Mouse (Mus musculus) intestine, embryonic 14.5 days (tissue): ENCODE data around the gene Etv3. TPM values are rescaled to one million over a fixed set of nuclear protein-coding genes. Genes with fewer than 3 reads are reported as not detected.

Experiments
- ATAC-seq: fragments of 200-750 bp; cut with Nextera tagmentation; replicated peaks from 2 replicates; pipeline ENCODE4 v1.8.0; 2017; ENCODE audit warnings: low read depth, moderate number of reproducible peaks, moderate TSS enrichment, moderate library complexity; ENCODE audit not compliant: low FRiP score, low TSS enrichment
- DNase-seq: peaks from one replicate; pipeline ENCODE4 v3.0.0-alpha.2; 2018; ENCODE audit warnings: low spot score
- H3K27ac ChIP-seq: fragments of 300-500 bp; sonication (generic); 2 replicates; pipeline ENCODE4 v1.5.1; 2014; ENCODE audit warnings: low read depth, mild to moderate bottlenecking, control low read depth
- H3K27me3 ChIP-seq: fragments of 300-500 bp; sonication (generic); replicated peaks from 2 replicates; pipeline ENCODE4 v1.6.1; 2014; ENCODE audit warnings: low read length, control low read depth; ENCODE audit not compliant: control insufficient read depth, insufficient read depth
- H3K36me3 ChIP-seq: fragments of 300-500 bp; sonication (generic); 2 replicates; pipeline ENCODE4 v1.6.1; 2014; ENCODE audit warnings: low read length, control low read depth; ENCODE audit not compliant: control insufficient read depth, insufficient read depth
- H3K4me1 ChIP-seq: fragments of 300-500 bp; sonication (generic); replicated peaks from 2 replicates; pipeline ENCODE4 v1.6.1; 2014; ENCODE audit warnings: low read length, control low read depth, mixed read lengths; ENCODE audit not compliant: control insufficient read depth, insufficient read depth
- H3K4me2 ChIP-seq: fragments of 300-500 bp; sonication (generic); 2 replicates; pipeline ENCODE4 v1.6.1; 2014; ENCODE audit warnings: low read length
- H3K4me3 ChIP-seq: fragments of 300-500 bp; sonication (generic); 2 replicates; pipeline ENCODE4 v1.5.1; 2014; ENCODE audit warnings: low read depth, low read length, control low read depth, mixed read lengths
- H3K9ac ChIP-seq: fragments of 300-500 bp; sonication (generic); 2 replicates; pipeline ENCODE4 v1.6.1; 2014; ENCODE audit warnings: mild to moderate bottlenecking, low read length
- H3K9me3 ChIP-seq: fragments of 300-500 bp; sonication (generic); 2 replicates; pipeline ENCODE4 v1.6.1; 2016; ENCODE audit warnings: low read length, control low read depth; ENCODE audit not compliant: control insufficient read depth
- WGBS: fragments of 180-500 bp; shearing (Covaris S2); extraction: QIAGEN DNeasy Blood & Tissue Kit; methylation state at CpG from one replicate; pipeline ENCODE4 v1.1.7; 2014; 5-methylcytosine and 5-hydroxymethylcytosine counted together
- polyA plus RNA-seq: library from polyadenylated mRNA; unstranded; fragments of >200 nt; fragmentation: Nextera tagmentation; extraction: Ambion mirVana; gene quantifications from 2 replicates; pipeline ENCODE4 v1.2.1, GENCODE M21; 2014

Etv3 gene
- polyA plus RNA-seq, 1 experiment from 2014 or later, result 10.5 TPM

DNA sequence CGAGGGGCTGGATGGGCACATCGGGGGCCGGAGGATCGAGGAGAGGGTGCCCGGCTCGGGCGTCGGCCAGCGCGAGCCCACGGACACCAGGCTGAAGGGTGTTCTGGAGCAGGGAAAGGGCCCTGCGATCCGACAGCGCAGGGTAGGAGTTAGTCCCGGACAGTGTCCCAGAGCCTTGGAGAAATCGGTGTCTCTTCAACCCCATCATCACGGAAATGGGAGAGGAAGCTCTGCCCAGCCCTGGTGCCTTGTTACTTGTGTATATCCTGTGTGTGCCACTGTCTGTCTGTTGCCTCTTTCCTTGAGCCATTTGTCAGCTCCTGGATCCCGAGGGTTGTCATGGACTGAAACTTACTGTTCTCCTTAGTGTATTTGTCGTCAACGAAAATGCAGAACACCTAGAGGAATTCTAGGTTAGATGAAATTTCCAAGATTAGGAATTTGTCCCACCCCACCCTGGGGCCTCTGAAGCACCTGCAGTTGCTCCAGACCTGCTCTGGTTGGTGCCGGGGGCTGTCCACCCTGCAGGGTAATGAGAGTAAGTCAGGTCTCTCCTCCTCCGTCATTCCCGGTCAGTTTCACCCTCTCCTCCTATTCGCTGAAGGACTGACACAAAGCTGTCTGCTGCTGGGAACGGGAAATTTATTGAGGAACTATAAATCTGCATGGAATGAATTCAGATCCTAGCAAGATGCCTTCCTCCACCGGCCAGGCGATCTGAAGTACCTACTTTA is 797 bp downstream of the Etv3 start:
- DNase-seq, result peak; percentile 72
- H3K27me3 ChIP-seq, result no peaks in the 10 kb centered on the region

DNA sequence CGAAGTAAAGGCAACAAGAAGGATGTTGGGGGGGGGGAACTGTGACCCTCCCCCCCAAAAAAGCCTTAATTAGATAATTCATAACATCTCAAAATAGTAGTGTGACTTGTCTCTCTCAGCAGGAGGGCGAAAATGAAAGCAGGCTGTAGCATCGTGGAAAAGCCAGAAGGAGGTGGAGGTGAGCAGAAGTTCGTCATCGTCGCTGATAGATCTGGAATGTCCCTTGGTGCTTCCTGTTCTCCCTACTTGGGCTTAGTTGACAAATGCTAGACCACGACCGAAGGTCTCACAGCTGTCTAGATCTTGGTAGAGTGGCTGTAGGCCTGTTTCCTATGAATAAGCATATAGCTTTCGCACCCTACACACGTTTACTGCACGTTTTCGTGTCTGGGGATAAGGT is 1.9 kb downstream of the Etv3 start:
- no peak overlapping the region for H3K4me2 ChIP-seq
- WGBS, result 83% methylated on average over 12 of the region's 12 CpGs
- no peaks in the 10 kb centered on the region for H3K9me3 ChIP-seq
- peaks cover 47% of the 10 kb centered on the region for H3K36me3 ChIP-seq
- ATAC-seq (no peak), DNase-seq (no peak)
- no peak overlapping the region for H3K9ac ChIP-seq
- H3K4me1 ChIP-seq, result peaks cover 11% of the 10 kb centered on the region
- H3K27ac ChIP-seq, result no peak overlapping the region
- H3K27me3 ChIP-seq, result no peaks in the 10 kb centered on the region
- H3K4me3 ChIP-seq, result no peak overlapping the region

More for the DNA sequence above, 797 bp downstream of the Etv3 start:
- Histone ChIP-seq H3K4me3 (peak overlapping the region; percentile 80), H3K4me2 (peak overlapping the region; percentile 69), H3K36me3 (peaks cover 37% of the 10 kb centered on the region), H3K27ac (peak overlapping the region; percentile 69), H3K9me3 (no peaks in the 10 kb centered on the region), H3K4me1 (peaks cover 11% of the 10 kb centered on the region), H3K9ac (peak overlapping the region; percentile 88)
- WGBS, result 3% methylated on average over 27 of the region's 27 CpGs
- peak; percentile 64 for ATAC-seq

DNA sequence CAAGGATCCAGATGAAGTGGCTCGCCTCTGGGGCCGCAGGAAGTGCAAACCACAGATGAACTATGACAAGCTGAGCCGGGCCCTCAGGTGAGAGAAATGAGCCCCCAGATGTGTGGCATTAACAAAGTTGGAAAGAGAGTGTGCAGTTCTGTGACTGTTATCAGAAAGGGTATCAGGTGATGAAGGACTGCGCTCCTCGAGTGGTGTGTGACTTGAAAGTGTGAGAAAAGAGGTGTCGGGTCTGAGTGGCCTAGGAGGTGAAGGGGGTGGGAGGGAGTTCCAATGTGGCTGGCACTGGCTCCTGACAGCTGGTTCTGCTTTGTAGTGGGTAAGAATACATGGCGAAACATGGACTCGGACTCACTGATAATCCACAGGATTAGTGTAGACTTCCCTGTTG is 2.8 kb downstream of the Etv3 start:
- Histone ChIP-seq H3K27ac (no peak overlapping the region), H3K9ac (no peak overlapping the region), H3K4me2 (no peak overlapping the region), H3K9me3 (no peaks in the 10 kb centered on the region), H3K27me3 (no peaks in the 10 kb centered on the region), H3K4me3 (no peak overlapping the region), H3K4me1 (peaks cover 11% of the 10 kb centered on the region), H3K36me3 (peaks cover 56% of the 10 kb centered on the region)
- 85% methylated on average over 7 of the region's 8 CpGs for WGBS
- DNase-seq (no peak), ATAC-seq (no peak)

DNA sequence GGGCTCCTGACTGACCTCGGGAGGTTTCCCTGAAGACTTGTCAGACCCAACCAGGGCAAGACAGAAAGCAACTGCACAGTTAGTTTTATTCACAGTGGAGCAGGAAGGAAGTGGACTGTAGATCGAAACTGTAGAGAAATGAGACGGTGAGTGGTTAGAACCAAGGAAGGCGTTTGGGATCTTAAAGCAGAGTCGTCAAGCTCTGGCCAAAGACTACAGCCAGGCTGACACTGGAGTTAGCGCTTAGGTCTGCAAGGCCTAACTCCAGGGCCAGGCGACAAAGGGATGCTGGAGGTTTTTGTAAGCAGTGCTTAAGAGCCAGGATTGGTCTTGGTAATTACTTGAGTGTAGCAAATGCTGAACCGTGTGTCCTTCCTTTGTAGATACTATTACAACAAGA is 3.6 kb downstream of the Etv3 start:
- ATAC-seq (no peak), DNase-seq (no peak)
- H3K4me3 ChIP-seq, result no peak overlapping the region
- no peak overlapping the region for H3K27ac ChIP-seq
- H3K4me2 ChIP-seq, result no peak overlapping the region
- no peak overlapping the region for H3K9ac ChIP-seq
- peaks cover 11% of the 10 kb centered on the region for H3K4me1 ChIP-seq
- WGBS, result 91% methylated on average over 8 of the region's 8 CpGs
- H3K27me3 ChIP-seq, result no peaks in the 10 kb centered on the region
- H3K9me3 ChIP-seq, result no peaks in the 10 kb centered on the region
- H3K36me3 ChIP-seq, result peaks cover 64% of the 10 kb centered on the region

DNA sequence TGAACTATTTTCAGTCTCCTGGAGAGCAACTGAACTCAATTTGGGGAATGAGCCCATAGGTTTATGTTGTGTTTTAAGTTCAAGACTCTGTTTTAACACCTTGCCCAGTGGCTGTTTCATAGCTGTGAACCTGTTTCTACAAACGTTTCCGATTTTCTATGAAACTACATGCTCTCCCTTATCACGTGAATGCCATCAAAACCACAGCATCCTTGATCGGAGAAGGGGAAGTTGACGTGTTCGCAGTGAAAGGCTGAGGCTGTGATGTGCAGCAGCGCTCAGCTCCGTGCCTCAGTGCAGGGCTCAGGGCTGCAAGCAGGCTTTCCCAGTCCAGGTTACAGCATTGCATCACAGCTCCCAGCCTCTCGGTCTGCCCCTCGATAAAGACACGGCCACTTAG is 4.4 kb downstream of the Etv3 start:
- peaks cover 11% of the 10 kb centered on the region for H3K4me1 ChIP-seq
- no peak overlapping the region for H3K9ac ChIP-seq
- H3K4me3 ChIP-seq, result no peak overlapping the region
- H3K27ac ChIP-seq, result no peak overlapping the region
- WGBS, result 94% methylated on average over 11 of the region's 11 CpGs
- no peaks in the 10 kb centered on the region for H3K9me3 ChIP-seq
- no peak for DNase-seq
- no peak overlapping the region for H3K4me2 ChIP-seq
- no peaks in the 10 kb centered on the region for H3K27me3 ChIP-seq
- ATAC-seq, result no peak
- peaks cover 71% of the 10 kb centered on the region for H3K36me3 ChIP-seq

DNA sequence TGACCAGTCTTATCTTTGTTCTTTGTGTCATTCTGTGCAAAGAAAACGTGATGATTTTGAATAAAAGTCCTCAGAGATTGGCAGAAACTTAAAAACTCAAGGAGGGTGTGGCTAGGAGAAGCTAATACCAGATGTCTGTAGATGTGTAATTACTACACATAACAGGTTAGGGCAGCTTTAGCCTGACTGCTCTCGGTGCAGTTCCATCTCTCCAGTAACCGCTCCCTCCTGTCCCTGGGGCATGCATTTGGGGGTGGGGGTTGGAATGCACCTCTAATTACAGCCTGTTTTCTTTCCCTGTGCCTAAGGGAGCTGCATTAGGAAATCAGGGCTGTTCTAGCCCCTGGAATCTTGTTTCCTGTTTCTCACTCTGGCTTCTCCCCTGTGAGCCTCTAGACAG is 5.0 kb downstream of the Etv3 start:
- no peak overlapping the region for H3K4me3 ChIP-seq
- no peak overlapping the region for H3K4me2 ChIP-seq
- DNase-seq (no peak), ATAC-seq (no peak)
- H3K9me3 ChIP-seq, result no peaks in the 10 kb centered on the region
- H3K27ac ChIP-seq, result no peak overlapping the region
- peaks cover 78% of the 10 kb centered on the region for H3K36me3 ChIP-seq
- WGBS, result 86% methylated on average over 3 of the region's 3 CpGs
- H3K9ac ChIP-seq, result no peak overlapping the region
- peaks cover 11% of the 10 kb centered on the region for H3K4me1 ChIP-seq
- no peaks in the 10 kb centered on the region for H3K27me3 ChIP-seq

DNA sequence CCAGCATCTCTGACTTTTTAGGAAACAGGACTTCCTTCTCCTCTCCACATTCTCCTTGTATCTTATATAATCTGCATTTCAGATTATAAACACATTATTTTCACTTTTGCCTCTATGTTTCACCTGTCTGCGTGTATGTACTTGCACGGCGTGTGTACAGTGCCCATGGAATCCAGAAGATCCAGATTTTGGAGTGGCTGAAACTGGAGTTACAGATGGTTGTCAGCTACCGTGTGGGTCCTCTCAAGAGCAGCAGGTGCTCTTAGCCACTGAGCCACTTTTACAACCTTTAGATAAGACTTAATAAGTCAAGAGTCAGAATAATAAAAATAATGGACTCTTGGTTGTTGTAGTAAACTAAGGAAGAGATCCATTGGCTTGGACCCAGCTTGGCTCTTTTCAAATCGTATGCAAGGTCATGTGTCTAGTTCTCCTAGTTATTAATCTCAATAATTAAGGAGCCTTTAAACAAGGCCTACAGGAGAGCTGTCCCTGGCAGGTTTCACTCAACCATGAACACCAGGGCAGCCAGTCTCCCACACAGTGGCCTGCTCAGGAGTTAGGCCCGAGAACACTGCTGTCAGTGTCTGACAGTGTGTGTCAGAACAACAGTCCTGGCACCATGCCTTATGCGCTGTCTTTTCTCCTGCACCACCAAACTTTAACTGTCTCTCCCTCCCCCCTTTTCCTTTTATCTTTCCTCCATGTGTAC is 8.6 kb downstream of the Etv3 start:
- Histone ChIP-seq H3K9me3 (no peaks in the 10 kb centered on the region), H3K36me3 (peaks cover 97% of the 10 kb centered on the region), H3K4me3 (no peak overlapping the region), H3K27ac (no peak overlapping the region), H3K4me2 (no peak overlapping the region), H3K27me3 (no peaks in the 10 kb centered on the region), H3K4me1 (no peaks in the 10 kb centered on the region), H3K9ac (no peak overlapping the region)
- WGBS, result 91% methylated on average over 7 of the region's 7 CpGs
- no peak for DNase-seq
- no peak for ATAC-seq

DNA sequence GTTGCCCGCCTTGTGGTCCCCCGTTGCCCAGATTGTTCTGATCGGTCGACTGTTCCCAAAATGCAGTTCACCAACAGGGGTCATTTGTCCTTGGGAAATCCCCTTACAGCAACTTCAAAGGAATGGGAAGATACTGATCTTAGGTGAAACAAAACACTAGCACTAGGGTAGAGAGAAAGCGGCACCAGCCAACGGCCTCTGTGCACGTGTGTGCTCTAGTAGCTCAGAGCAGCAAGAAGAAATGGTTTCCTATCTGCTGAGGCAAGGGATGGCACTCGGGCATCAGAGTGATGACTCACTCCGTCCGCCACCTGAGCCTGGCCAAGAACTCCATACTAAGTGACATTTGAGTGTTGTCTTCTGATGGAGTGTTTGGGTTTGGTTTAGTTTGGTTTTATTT is 12.8 kb downstream of the Etv3 start:
- DNase-seq (no peak), ATAC-seq (no peak)
- Histone ChIP-seq H3K4me2 (no peak overlapping the region), H3K4me1 (no peaks in the 10 kb centered on the region), H3K4me3 (no peak overlapping the region), H3K36me3 (peaks cover 61% of the 10 kb centered on the region), H3K9me3 (no peaks in the 10 kb centered on the region), H3K27ac (no peak overlapping the region), H3K9ac (no peak overlapping the region), H3K27me3 (no peaks in the 10 kb centered on the region)
- WGBS, result 76% methylated on average over 10 of the region's 10 CpGs
